Mouse (Mus musculus) thymus, adult 18-20 months (tissue): Measurements from ENCODE around the gene Iqcc.
A peak's percentile ranks its signal among the peaks of the same experiment; 100 is the strongest.

Experiments used
- DNase-seq, 2 experiments: peaks; one replicate each; pipeline ENCODE4 v3.0.0; 2022; ENCODE audit warnings: mixed read lengths in 2 of 2

Iqcc gene

DNA sequence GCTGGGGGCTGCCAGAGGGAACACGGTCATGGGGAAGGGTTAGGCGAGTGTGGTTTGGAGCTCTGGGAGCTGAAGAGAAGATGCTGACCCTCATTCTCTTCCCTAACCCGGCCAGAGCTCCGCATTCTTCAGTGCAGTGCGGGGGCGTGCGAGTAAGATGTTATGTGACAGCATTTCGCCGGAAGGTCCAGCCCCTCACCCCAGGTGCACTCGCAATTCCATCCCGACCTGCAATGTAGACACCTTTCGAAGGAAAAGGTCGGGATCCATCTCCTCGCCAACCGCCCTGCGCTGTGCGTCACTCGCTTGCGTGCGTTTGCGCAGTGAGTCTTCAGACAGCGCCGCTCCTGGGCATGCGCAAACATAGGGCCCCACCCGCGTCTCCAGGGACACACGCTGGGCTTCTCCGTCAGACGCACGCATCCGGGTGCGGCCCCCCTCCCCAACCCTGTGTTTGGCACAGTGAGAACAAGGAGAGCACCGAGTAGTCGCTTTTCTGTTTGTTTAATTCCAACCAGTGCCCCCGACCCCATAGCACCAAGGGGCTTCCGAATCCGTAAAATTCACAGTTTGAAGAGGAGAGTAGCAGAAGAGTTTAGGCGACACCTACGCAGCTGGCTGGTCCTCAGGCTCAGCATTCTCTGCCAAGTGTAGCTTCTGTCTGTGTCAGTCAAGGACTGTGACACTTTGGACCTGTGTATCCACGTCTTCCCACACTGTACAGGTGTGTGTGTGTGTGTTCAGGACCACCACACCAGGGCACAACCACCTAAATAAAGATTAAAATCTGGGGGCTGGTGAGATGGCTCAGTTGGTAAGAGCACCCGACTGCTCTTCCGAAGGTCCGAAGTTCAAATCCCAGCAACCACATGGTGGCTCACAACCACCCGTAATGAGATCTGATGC is at the start of gene Iqcc:
Gene Iqcc (minus strand): TSS at position 314 of the 906 bp plus-strand sequence.
- peak; percentile 95 to 96 for DNase-seq

DNA sequence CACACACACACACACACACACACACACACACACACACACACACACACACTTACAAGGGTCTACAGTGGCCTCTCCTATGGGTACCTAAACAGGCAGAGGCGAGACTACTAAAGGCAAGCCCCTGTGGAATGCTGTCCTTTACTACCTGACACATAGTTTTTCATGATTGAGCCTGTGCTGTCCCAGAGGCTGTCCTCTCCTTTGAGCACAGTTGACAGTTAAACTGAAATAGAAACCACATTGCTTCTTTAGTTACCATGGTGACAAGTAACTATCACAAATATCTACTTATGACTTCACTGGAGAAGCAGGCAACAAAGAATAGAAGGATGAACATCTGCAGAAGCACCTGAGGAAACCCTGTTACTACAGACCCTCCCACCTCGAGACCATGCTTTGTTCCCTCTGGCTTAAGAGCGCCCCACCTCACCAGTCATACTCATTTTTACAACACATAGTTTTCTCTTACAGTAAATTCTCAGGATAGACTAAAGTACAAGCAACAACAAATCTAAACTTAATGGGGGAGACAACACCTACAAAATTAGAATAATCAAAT is 43.4 kb upstream of the Iqcc start:
- no peak for DNase-seq

DNA sequence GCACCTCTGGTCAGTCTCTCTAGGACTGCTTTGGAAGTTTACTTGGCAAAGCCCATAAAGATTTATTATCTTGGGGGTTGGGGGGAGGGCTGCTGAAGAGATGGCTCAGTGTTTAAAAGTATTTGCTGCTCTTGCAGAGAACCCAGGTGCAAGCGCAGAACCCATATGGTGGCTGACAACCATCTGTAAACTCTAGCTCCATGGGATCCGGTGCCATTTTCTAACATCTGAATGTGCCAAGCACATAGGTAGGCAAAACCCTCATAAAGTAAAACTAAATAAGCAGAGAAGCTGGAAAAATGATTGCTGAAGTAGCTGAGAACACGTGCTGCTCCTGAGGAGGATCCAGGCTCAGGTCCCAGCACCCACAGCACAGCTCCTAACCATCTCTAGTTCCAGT is 42.7 kb upstream of the Iqcc start:
- no peak for DNase-seq

DNA sequence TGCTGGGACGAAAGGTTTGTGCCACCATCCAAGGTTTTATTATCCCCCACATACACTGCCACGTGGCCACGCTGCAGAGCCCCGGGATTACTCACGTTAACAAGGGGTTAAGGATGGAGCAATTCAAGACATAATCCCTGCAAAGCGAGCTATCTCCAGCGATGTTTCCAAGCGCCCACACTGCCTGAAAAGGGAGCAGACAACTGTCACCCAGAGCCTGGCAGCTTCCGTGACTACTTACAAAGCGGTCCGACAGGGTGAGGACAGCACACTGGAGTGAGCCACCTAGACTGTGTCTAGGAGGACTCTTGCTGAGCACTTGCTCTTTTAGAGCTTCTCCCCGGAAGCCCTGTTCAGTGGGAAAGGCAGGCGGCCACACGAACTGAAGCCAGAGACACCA is 35.9 kb upstream of the Iqcc start:
- DNase-seq: no peak

DNA sequence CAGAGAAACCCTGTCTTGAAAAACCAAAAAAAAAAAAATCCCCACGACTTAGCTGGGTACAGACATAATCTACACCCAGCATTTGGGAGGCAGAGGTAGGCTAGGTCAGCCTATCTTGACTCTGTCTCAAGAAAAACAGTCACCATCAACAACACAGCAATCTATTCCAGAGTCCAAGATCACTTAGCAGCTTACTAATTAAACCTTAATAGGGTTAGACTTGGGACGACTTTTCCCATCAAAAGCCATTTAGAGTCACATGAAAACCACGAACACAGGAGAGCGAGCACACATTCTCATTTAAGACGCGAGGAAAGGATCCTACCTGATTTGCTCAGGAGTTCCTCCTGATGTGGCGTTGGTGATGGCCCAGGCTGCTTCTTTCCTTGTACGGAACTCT is 31.5 kb upstream of the Iqcc start:
- no peak for DNase-seq

DNA sequence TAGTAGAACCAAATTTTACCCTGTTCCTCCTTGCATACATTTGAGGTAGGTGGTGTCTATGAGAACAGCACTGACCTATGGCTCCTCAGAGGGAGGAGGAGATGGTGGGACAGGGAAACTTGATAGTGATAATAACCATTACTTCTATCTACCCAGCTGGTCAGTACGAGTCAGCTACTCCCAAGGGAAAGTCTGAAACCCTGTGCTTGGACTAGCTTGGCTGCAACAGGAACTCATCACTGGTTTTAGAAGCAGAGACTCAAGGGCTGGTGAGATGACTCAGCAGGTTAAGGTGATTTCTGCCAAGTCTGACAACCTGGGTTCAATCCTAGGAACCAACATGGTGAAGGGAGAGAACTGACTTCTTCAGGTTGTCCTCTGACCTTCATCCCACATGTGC is 29.8 kb upstream of the Iqcc start:
- DNase-seq: no peak

DNA sequence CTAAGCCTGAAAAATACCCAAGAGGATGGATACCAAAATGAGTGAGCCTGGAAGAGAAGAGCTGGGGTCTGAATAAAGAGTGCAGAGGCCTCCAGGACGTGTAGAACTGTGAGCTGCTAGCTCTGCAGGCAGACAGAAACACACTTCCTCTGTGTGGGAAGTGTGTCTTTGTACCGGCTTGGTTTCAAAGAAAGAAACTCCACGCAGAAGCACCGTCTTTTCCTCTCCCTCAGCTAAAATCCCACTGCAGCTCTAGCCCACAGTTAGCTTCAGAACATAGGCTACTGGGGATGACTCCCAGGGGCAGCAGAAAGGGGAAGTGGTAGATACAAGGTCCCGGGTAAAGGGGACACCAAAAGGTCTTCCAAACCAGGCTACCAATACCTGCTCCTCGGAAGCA is 26.3 kb upstream of the Iqcc start:
- no peak for DNase-seq

DNA sequence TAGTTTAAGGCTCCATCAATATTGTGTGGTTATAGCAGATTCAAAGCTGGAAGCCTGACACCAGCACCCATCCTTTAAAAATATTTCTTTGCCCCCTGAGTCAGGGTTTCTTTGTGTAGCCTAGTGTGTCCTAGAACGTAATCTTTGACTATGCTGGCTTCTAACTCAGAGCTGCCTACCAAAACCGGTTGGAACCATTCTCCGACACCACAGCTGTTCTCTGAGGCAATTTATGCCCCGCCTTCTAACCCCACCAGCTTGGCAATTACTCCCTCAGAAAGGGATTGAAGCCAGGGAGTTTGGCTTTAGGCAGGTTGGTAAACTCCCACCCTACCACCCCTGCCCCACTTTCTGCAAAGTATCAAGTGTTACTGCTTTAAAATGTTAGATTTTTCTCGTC is 22.9 kb upstream of the Iqcc start:
- DNase-seq: no peak

DNA sequence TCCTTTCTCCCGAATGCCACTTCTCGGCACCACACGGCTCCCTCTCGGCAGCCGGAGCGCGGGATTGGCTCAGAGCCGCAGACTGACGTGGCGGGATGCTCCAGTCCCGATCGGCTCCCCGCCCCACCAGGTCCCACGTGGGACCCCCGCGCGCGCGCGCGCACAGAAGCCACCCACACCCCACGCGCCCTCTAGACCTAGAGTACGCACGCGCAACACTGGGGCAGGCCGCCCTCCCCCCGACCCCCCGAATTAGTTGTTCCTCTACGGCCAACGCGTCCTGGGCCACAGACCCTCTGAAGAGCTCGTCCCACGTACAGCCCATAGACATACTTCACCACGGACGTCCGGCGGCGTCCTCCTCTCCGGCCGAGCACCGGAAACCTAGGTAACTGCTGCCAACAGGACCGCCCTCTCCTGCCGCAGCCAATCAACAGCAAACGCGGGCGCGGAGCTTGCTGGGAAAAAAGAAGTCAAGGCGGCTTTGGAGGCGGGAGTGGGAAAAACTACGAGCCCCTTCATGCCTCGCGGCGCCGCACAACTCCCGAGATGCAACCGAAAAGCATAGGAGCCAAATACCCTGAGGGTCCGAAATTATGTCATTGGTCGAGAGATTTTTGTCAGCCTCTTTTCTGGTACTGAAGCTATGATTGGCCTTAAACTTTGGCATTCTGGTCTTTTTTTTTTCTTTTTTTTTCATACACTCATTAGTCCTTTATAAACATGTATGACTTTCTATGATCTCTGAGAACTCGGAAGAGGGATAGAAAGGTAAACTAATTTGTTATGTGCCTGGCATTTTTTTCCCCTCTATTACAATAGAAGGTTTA is 22.0 kb upstream of the Iqcc start, which contains the start of gene Txlna:
Gene Txlna (minus strand): TSS at position 428 of the 830 bp plus-strand sequence.
- peak; percentile 94 to 96 for DNase-seq

DNA sequence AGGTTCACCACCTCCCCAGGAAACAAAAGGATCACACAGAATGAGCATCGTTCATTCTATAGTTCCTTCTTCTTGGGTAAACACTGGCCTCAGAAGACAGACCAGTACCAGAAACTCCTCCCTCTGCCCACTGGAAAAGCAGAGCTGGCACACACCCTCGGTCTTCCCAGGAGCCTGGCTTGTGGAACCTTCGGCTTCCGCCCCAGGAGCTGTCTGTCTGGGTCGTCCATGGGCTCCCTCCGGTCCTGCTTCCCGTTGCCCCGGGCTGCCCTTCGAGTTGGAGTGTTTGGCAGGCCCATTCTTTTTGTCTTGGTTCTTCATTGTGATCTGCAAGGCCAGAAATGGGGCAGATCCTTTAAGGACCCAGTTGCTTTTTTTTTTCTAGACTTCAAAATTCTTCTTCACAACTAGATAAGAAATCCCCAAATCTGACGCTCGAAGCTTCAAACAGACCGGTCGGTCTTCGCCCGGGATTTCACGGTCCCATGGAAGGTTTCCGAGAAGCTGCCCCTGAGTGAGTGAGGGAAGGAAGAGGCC is 21.3 kb upstream of the Iqcc start:
- DNase-seq: peak in 1 of 2 experiments; percentile 39

DNA sequence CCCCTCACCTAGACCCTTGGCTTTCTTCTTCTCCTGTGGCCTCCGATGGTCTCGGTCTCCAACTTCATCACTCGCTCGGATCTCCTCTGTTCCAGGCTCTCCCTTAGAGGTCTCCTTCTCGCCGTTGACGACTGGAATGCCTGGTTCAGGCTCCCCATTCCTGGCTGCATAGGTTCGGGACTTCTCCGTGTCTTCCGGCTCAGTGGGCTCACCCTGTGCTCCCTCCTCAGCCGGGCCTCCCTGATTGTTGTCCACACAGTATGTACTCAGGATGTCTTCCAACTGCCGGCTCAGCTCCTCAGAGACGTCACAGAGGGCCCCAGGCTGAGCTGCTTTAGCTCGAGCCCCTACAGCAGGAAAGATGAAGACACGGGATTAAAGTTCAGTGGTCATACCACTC is 20.3 kb upstream of the Iqcc start:
- no peak for DNase-seq

DNA sequence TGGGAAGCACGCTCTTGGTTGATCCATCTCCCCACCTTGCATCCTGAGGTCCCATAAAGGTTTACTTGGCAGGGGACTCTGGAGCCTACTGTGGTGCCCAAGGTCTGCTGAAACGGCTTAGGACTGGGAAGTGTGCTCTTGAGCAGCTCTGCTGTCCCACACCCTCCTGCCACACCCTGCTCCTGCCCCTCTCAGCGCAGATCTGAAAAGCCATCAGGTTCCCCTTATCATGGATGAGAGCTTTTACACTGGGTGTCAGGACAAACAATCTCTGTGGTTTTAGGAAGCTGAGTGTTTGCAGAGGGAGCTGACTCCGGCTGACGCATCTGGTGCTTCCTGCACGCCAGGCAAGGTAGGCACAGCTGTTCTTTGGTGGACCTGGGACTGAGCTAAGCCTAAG is 15.0 kb upstream of the Iqcc start:
- no peak for DNase-seq

DNA sequence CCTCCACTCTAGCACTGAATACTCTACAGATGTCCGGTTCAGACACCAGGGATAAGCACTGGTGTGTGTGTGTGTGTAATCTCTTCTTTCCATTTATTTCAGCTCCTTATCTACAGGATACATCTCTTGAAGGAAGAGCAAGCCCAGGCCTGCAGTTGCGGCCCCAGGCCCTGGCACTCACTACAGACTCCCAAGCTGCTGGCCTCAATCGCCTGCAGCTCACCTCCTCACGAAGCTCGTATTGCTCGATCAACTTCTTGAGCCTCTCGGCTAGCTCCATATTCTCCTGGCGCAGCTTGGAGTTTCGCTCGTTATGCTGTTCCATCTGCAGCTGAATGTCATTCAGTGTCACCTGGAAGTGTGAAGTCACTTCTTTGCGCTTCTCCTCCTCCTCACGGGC is 13.0 kb upstream of the Iqcc start:
- DNase-seq: no peak

DNA sequence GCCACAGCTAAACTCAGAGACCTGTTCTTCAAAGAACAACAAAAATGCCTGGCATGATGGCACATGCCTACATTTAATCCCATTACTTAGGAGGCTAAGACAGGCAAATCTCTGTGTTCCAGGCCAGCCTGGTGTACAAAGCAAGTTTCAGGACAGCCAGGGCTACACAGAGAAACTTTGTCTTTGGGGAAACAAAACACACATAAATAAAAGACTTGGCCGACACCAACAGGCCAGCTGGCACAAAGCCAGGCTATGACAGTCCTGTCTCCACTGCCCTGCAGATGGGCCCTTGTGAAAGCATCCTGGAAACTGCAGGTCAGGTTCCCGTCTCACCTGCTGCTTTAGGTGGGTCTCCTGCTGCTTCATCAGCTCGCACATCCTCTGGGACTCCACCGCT is 12.0 kb upstream of the Iqcc start:
- DNase-seq: no peak

DNA sequence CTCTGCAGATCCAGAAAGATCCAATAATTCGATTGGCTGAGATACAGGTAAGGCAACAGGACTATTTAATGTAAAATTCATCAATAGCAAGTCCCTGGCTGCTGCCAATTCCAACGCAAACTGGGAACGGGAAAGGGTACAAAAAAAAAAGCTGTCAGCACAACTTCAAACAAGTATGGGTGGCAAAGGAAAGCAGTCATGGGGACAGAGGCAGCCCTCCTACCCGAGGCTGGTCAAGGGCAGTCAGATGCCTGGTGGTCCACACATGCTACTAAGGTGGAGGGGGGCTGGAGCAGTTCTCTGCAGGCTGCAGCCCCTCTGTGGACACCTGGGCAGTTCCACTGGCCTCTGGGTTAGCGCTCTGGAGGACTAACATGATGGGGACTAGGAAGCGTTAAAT is 7.1 kb upstream of the Iqcc start:
- no peak for DNase-seq

DNA sequence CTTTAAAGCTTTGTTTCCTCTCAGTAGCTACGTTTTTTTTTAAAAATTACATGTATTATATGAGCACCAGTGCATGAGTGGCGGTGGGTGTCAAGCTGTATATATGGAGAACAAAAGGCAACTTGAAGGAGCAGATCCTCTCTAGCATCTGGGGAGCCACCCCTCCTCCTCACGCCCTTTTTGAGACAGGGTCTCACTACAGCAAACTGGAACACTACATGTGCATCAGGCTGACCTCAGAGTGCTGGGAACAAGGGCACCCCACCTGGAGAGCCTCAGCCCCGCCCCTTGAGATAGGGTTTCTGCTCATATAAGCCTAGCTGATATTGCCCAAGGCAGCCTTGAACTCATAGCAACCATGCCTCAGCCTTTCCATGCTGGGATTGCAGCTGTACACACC is 6.6 kb upstream of the Iqcc start:
- no peak for DNase-seq

DNA sequence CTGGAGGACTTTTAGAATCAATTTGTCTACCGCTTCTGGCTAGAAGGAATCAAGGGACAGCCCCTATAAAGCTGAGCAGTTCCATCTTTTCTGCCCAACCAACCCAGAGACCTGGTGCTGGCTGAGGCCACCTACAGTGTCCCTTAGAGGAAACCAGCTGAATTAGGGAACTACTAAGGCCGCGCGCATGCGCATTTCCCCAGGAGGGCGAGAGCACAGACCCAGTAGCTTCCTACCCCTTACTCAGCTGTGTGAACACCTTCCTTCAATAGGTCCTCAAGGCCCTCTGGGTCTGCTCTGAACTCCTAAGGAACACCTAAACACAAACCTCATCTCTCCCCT is 6.1 kb upstream of the Iqcc start:
- peak; percentile 54 to 69 for DNase-seq

DNA sequence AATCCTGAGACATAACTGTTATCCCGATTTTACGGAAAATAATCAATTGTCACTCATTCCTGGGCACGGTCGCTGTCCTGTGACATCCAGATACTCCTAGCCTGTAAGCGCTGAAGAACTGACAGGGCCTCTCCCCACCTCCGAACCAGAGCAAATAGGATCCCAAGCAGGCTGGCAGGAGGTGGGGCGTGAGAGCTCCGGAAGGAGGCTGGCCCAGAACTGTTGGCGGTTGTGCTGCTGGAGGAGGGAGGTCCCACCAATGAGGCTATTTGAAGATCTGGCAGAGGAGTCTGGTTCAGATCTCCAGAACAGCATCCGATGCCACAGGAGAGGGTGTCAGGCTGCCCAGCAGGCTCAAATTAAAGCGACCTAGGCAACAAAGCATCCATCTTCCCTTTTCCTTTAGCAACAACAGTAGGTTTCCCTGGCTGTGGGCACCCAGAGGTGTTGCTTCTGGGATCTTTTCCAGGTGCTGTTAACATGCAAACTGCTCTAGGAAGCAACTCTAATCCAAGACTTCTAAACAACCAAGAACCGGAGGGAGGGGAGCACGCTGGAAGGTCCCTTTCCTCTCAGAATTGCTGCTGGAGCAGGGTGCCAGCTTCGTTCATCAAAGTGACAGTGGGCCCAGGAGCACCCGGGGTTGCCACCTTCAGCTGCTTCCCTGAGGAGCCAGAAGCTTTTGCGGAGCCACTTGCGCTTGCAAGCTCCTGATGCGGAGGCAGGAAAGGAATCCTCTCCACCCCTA is 5.6 kb upstream of the Iqcc start:
- DNase-seq: peak; percentile 80 to 86

DNA sequence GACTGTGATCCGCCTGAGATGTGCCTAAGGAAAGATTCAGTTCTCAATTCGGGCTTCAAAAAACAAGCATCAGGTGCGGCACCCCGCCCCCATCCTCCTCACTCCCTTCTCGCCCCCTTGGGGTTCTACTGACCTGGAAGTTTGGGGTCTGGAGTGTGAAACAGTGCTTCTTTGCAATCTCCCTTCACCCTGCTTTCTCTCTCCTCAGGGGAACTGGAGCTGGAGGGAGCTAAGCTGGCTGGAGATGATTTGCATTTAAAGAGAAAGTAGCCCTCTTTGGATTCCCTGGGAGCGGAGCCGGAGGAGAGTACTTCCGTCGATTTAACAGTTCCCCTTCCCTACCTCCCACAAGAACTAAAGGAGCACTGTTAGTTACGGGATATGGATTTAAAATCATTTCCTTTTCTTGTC is 4.8 kb upstream of the Iqcc start, which contains the start of gene Ccdc28b:
Gene Ccdc28b (minus strand): TSS at position 267 of the 411 bp plus-strand sequence.
- peak in 1 of 2 experiments; percentile 34 for DNase-seq

DNA sequence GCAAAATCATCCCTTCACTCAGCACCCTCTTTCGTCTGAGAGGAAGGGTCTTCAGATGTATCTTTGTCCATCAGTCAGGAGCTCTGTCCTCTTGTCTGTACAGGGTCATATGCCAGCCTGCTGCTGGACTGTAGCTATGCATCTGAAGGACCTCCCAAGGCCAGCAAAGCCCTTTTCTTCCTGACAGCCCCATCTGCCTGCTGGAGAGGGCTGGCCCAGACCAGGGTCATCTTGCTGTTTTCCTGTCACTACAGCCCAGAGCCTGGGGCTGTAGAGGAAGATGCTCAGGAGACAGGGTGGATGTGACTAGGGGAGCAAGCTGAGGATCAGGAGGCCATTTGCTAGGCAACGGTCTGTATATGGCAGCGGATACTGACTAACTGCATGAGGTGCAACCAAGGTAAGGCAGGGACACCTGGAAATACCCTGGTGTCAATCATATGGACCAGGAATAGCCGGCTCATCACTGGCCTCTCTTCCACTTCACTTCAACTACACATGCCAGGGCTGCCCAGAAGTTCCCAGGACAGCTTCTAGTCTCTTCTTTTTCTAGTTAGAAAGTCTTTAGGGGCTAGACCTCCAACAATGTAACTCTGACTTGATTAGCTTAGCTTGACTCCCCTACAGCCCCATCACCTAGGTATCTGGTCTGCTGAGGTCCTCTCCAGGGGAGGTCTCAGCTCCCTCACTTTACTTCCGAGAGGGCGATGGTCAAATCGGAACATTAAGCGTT is 4.1 kb upstream of the Iqcc start:
- DNase-seq: no peak

DNA sequence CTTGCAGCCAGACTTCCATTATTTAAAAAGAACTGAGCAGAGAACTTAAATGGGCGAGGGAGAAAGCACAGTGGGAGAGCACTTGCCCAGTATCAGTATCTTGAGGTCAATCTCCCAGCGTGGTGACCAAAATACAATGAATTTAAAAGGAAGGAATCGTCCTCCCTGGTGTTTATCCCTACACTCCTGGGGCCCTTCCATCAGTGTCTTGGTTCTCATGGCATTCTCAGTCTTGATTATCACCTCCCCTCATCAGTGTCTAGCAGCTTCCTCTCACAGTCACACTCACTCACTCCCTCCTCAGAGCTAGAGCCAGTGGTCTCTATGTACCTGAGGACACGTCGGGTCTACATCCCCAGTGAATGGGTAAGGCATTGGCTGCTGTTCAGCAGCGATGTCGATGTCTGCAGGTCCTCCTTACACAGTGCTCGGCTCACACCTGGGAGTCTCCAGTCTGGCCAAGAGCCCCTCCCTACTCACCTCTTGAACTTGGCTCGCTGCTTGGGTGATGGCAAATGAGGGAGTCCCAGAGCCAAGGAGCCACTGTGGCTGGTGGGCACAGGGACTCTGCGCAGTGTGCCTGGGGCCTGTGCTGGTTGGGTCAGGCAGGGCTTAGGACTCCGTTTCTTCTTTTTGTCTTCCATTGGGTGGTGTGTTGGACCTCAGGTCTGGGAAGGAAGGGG is 3.4 kb upstream of the Iqcc start:
- DNase-seq: no peak
